In genomic region chr1:39649691-39650434, GRCm38 (mm10) we compare ENCODE assay signal across 9 mouse cellular contexts. TPM values are rescaled to one million over a fixed set of nuclear protein-coding genes. Genes with fewer than 3 reads are reported as not detected.
A peak's percentile ranks its signal among the peaks of the same experiment; 100 is the strongest.
DNase-seq lines count a peak whose midpoint lies in the region; ATAC-seq and TF ChIP-seq lines count a peak whose summit lies in the region.
"Had no signal": no experiment of that assay in that cellular context is flagged by ENCODE, and none has a peak within 500 bp of the region (broad histone marks: within the 10 kb centered on the region; RNA-seq: fewer than 3 reads in every experiment).

No protein-coding gene starts in this region.

- H3K27ac ChIP-seq in lung, postnatal 0 days (ENCODE audit: low read length), result no peak overlapping the region
- peak overlapping the region; percentile 78 for H3K27ac ChIP-seq in hindbrain, embryonic 13.5 days
- H3K27ac ChIP-seq in limb, embryonic 14.5 days (replicated peaks; ENCODE audit: low read depth, low read length), result no peak overlapping the region

- H3K4me3 ChIP-seq in lung, postnatal 0 days (ENCODE audit: low read depth, low read length), result peak overlapping the region; percentile 32
- H3K4me3 ChIP-seq in hindbrain, embryonic 13.5 days, result peak overlapping the region; percentile 64
- peak overlapping the region; percentile 55 for H3K4me3 ChIP-seq in limb, embryonic 14.5 days (replicated peaks; ENCODE audit: low read length)

- no peak for TF ChIP-seq EP300 in lung, postnatal 0 days (IDR thresholded peaks at IDR 0.05)

- peak; percentile 6 to 12 for DNase-seq in cerebellum, adult 18-20 months
- no peak for DNase-seq in cerebellum, adult 11-12 months
- DNase-seq in lung, postnatal 0 days (ENCODE audit: low spot score), result no peak
- DNase-seq in lung, postnatal 4 days, result no peak
- no peak for DNase-seq in limb, embryonic 14.5 days (ENCODE audit: low spot score)
- peak; percentile 62 for DNase-seq in right cerebral cortex, postnatal 14 days
- DNase-seq in thymus, postnatal 0 days (ENCODE audit: low spot score), result no peak

- no peak for ATAC-seq in lung, postnatal 0 days
- peak; percentile 43; the same call in 1 of the 2 replicates for ATAC-seq in hindbrain, embryonic 13.5 days (ENCODE audit: low FRiP score)
- no peak for ATAC-seq in limb, embryonic 14.5 days (ENCODE audit: low FRiP score, low read depth)

- no peak for TF ChIP-seq CTCF in lung, postnatal 0 days (IDR thresholded peaks at IDR 0.05)

- TF ChIP-seq POLR2A in limb, embryonic 14.5 days (IDR thresholded peaks at IDR 0.05; ENCODE audit: borderline replicate concordance, extremely low read depth, insufficient read depth, insufficient read length), result no peak

- H3K4me2 ChIP-seq in lung, postnatal 0 days (replicated peaks; ENCODE audit: low read depth, low read length), result peak overlapping the region; percentile 58
- H3K4me2 ChIP-seq in hindbrain, embryonic 13.5 days, result peak overlapping the region; percentile 99
- peak overlapping the region; percentile 99 for H3K4me2 ChIP-seq in limb, embryonic 14.5 days (replicated peaks; ENCODE audit: low read depth, low read length, severe bottlenecking)

- no peaks in the 10 kb centered on the region for H3K9me3 ChIP-seq in lung, postnatal 0 days (ENCODE audit: low read length)
- no peaks in the 10 kb centered on the region for H3K9me3 ChIP-seq in hindbrain, embryonic 13.5 days
- H3K9me3 ChIP-seq in limb, embryonic 14.5 days (ENCODE audit: control insufficient read depth, low read length), result no peaks in the 10 kb centered on the region

- H3K9ac ChIP-seq in lung, postnatal 0 days (replicated peaks; ENCODE audit: low read depth), result no peak overlapping the region
- peak overlapping the region; percentile 85 for H3K9ac ChIP-seq in hindbrain, embryonic 13.5 days
- H3K9ac ChIP-seq in limb, embryonic 14.5 days (ENCODE audit: low read depth, low read length, severe bottlenecking), result peak overlapping the region; percentile 49; the same call in 1 of the 2 replicates

- peaks cover 19% of the 10 kb centered on the region for H3K27me3 ChIP-seq in lung, postnatal 0 days (replicated peaks; ENCODE audit: insufficient read depth, low read length)
- H3K27me3 ChIP-seq in hindbrain, embryonic 13.5 days, result peaks cover 31% of the 10 kb centered on the region
- peaks cover 38% of the 10 kb centered on the region for H3K27me3 ChIP-seq in limb, embryonic 14.5 days (ENCODE audit: control insufficient read depth, insufficient read depth, low read length)

- 23% methylated on average over 17 of the region's 17 CpGs for WGBS in lung, postnatal 0 days
- 16% methylated on average over 17 of the region's 17 CpGs for WGBS in hindbrain, embryonic 13.5 days
- WGBS in limb, embryonic 14.5 days, result 16% methylated on average over 17 of the region's 17 CpGs

- H3K4me1 ChIP-seq in lung, postnatal 0 days (ENCODE audit: insufficient read depth, low read depth, low read length), result peaks cover 10% of the 10 kb centered on the region; the same call in 1 of the 2 replicates
- H3K4me1 ChIP-seq in hindbrain, embryonic 13.5 days (replicated peaks), result peaks cover 26% of the 10 kb centered on the region
- H3K4me1 ChIP-seq in limb, embryonic 14.5 days (ENCODE audit: control insufficient read depth, insufficient read depth, low read length), result peaks cover 15% of the 10 kb centered on the region; the same call in 1 of the 2 replicates

- no peaks in the 10 kb centered on the region for H3K36me3 ChIP-seq in lung, postnatal 0 days (ENCODE audit: insufficient read depth, low read length)
- H3K36me3 ChIP-seq in hindbrain, embryonic 13.5 days, result no peaks in the 10 kb centered on the region
- H3K36me3 ChIP-seq in limb, embryonic 14.5 days (ENCODE audit: control insufficient read depth, insufficient read depth, low read length), result no peaks in the 10 kb centered on the region

RNA-seq across cellular contexts. Expression of gene Creg2, which starts 1.4 kb away (rescaled TPM):
- polyA plus RNA-seq in lung, postnatal 0 days (2015; fragmentation: Nextera tagmentation; extraction: Ambion mirVana), result 0.10 and 0.11 TPM in 2 replicates
- polyA plus RNA-seq in hindbrain, embryonic 13.5 days (2015; fragmentation: Nextera tagmentation; extraction: Ambion mirVana), result 4.6 and 4.8 TPM in 2 replicates
- polyA plus RNA-seq in limb, embryonic 14.5 days (2012; rRNA removed), result 0.12 and 0.14 TPM in 2 replicates
- polyA plus RNA-seq in limb, embryonic 14.5 days (2014; fragmentation: Nextera tagmentation; extraction: Ambion mirVana), result 0.08 and 0.15 TPM in 2 replicates
- 0.21 and 0.34 TPM in 2 replicates for polyA plus RNA-seq in thymus, postnatal 0 days (2015; fragmentation: Nextera tagmentation; extraction: Ambion mirVana)
- polyA plus RNA-seq: C2C12 had no signal

Comparison
In these comparisons a context has a peak if more than half of its experiments do, and no peak if none do; other contexts are left out.
1. DNase-seq: peak in cerebellum, adult 18-20 months (2 of 2) and right cerebral cortex, postnatal 14 days (single experiment); none in cerebellum, adult 11-12 months (single experiment), lung, postnatal 0 days (single experiment), lung, postnatal 4 days (0 of 2), limb, embryonic 14.5 days (single experiment) and thymus, postnatal 0 days (single experiment).
2. Peak in every context shown above with its lines, with median percentiles within 50 percentile points of each other: H3K4me2 ChIP-seq and H3K4me3 ChIP-seq.